Mouse (Mus musculus) neural tube, embryonic 14.5 days (tissue): ENCODE data around the gene Ddt. TPM values are rescaled to one million over a fixed set of nuclear protein-coding genes. Genes with fewer than 3 reads are reported as not detected.

Experiments used
- ATAC-seq: fragments of 200-750 bp; cut with Nextera tagmentation; 2 replicates; pipeline ENCODE4 v1.8.0; 2017; ENCODE audit warnings: low read depth, mild to moderate bottlenecking, moderate TSS enrichment, moderate library complexity
- H3K27ac ChIP-seq: fragments of 300-500 bp; sonication (generic); 2 replicates; pipeline ENCODE4 v1.5.1; 2014; ENCODE audit warnings: low read depth, mild to moderate bottlenecking, control low read depth, low read length, moderate library complexity, mixed read lengths
- H3K27me3 ChIP-seq: fragments of 300-500 bp; sonication (generic); 2 replicates; pipeline ENCODE4 v1.6.1; 2014; ENCODE audit warnings: low read length; ENCODE audit not compliant: control insufficient read depth, insufficient read depth
- H3K36me3 ChIP-seq: fragments of 300-500 bp; sonication (generic); 2 replicates; pipeline ENCODE4 v1.6.1; 2014; ENCODE audit warnings: low read length, mixed read lengths; ENCODE audit not compliant: control insufficient read depth, insufficient read depth
- H3K4me1 ChIP-seq: fragments of 300-500 bp; sonication (generic); 2 replicates; pipeline ENCODE4 v1.6.1; 2014; ENCODE audit warnings: low read length; ENCODE audit not compliant: control insufficient read depth, insufficient read depth
- H3K4me2 ChIP-seq: fragments of 300-500 bp; sonication (generic); 2 replicates; pipeline ENCODE4 v1.6.1; 2014; ENCODE audit warnings: mild to moderate bottlenecking, low read depth, low read length, control low read depth
- H3K4me3 ChIP-seq: fragments of 300-500 bp; sonication (generic); 2 replicates; pipeline ENCODE4 v1.5.1; 2014; ENCODE audit warnings: low read depth, low read length, control low read depth, mixed read lengths
- H3K9ac ChIP-seq: fragments of 300-500 bp; sonication (generic); replicated peaks from 2 replicates; pipeline ENCODE4 v1.6.1; 2014; ENCODE audit warnings: low read depth, mild to moderate bottlenecking, control low read depth, low read length, mixed read lengths
- H3K9me3 ChIP-seq: fragments of 300-500 bp; sonication (generic); 2 replicates; pipeline ENCODE4 v1.6.1; 2016; ENCODE audit warnings: low read length; ENCODE audit not compliant: control insufficient read depth
- WGBS: fragments of 180-500 bp; shearing (Covaris S2); extraction: QIAGEN DNeasy Blood & Tissue Kit; methylation state at CpG from one replicate; pipeline ENCODE4 v1.1.7; 2014; 5-methylcytosine and 5-hydroxymethylcytosine counted together
- polyA plus RNA-seq: library from polyadenylated mRNA; unstranded; fragments of >200 nt; fragmentation: Nextera tagmentation; extraction: Ambion mirVana; gene quantifications from 2 replicates; pipeline ENCODE4 v1.2.1, GENCODE M21; 2014

Gene Ddt
- polyA plus RNA-seq, 1 experiment from 2014 or later, result 104 TPM

- no peak for ATAC-seq
- H3K4me3 ChIP-seq, result no peak overlapping the region
- H3K9ac ChIP-seq, result no peak overlapping the region
- no peak overlapping the region for H3K4me2 ChIP-seq
- no peaks in the 10 kb centered on the region for H3K36me3 ChIP-seq
- 97% methylated on average over 3 of the region's 3 CpGs for WGBS
- no peaks in the 10 kb centered on the region for H3K9me3 ChIP-seq
- peaks cover 9% of the 10 kb centered on the region for H3K4me1 ChIP-seq
- no peaks in the 10 kb centered on the region for H3K27me3 ChIP-seq
- no peak overlapping the region for H3K27ac ChIP-seq
Observed at GRCm38 (mm10) chr10:75762413-75762812, 10.8 kb downstream of the Ddt start.

DNA sequence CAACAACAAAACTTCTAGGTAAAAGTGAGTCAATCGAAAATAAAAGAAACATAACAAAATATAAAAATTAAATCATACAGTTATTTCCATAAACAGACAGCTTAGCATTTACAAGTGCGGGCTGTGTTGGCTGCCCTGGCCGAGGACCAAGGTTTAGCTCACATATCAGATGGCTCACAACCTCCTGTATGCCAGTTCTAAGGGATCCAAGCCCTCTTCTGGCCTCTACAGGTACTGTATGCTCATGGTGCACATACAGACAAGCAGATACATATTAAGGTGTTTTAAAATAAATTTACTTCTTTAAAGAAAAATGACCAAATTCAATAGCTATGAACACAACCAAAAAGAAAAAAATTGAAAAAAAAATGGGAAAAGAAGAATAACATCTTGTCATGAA lies 12.9 kb downstream of the Ddt start:
- no peak for ATAC-seq
- no peak overlapping the region for H3K4me3 ChIP-seq
- H3K27me3 ChIP-seq, result no peaks in the 10 kb centered on the region
- WGBS, result over 99% methylated on average over 3 of the region's 3 CpGs
- no peak overlapping the region for H3K9ac ChIP-seq
- H3K27ac ChIP-seq, result no peak overlapping the region
- no peaks in the 10 kb centered on the region for H3K36me3 ChIP-seq
- H3K4me2 ChIP-seq, result no peak overlapping the region
- H3K4me1 ChIP-seq, result peaks cover 9% of the 10 kb centered on the region
- no peaks in the 10 kb centered on the region for H3K9me3 ChIP-seq

- no peak overlapping the region for H3K9ac ChIP-seq
- H3K36me3 ChIP-seq, result peaks cover 21% of the 10 kb centered on the region
- no peak for ATAC-seq
- WGBS, result 97% methylated on average over 11 of the region's 11 CpGs
- H3K27ac ChIP-seq, result no peak overlapping the region
- H3K27me3 ChIP-seq, result no peaks in the 10 kb centered on the region
- no peak overlapping the region for H3K4me3 ChIP-seq
- no peaks in the 10 kb centered on the region for H3K4me1 ChIP-seq
- H3K4me2 ChIP-seq, result no peak overlapping the region
- no peaks in the 10 kb centered on the region for H3K9me3 ChIP-seq
Observed at GRCm38 (mm10) chr10:75756719-75757118, 16.5 kb downstream of the Ddt start.

DNA sequence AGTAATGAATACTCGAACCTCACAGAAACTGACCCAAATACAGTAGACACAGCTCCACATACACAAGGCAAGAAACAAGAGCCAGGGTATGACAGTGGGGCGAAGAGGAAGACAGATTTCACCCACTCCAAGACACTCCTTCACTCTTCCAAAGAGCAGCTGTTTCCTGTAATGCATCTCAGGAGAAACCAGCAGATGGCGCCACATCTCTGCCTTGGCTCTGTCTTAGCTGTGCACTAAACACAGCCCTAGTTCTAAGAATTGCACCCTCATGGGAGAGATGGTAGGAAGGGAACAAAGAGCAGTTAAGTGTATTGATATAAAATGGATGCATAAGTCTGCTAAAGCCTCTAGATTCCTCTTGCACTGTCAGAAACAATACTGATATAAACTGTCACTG lies 29.2 kb downstream of the Ddt start:
- no peaks in the 10 kb centered on the region for H3K4me1 ChIP-seq
- H3K27ac ChIP-seq, result peak overlapping the region; percentile 52
- H3K27me3 ChIP-seq, result no peaks in the 10 kb centered on the region
- H3K9ac ChIP-seq, result peak overlapping the region; percentile 1; the same call in 1 of the 2 replicates
- H3K9me3 ChIP-seq, result no peaks in the 10 kb centered on the region
- H3K36me3 ChIP-seq, result peaks cover 64% of the 10 kb centered on the region
- 50% methylated on average over 3 of the region's 3 CpGs for WGBS
- no peak overlapping the region for H3K4me2 ChIP-seq
- peak; percentile 97 for ATAC-seq
- H3K4me3 ChIP-seq, result no peak overlapping the region

DNA sequence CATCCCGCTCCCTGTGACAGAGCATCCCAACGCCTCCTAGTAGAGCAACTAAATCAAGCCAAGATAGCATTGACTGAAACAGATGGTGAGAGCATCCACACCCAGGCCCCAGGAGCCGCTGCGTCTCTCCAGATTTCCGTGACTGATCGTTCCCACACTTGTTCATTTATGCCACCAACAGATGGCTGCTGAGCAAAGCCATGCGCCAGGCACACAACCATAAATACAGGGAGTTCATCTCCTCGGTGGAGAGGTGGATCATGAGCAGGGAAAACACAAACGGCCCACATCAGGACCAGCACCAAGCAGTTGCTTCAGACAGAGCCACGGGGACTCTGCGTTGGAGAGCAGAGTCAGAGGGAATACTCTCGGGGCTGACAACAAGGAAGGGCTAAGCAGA lies 29.8 kb downstream of the Ddt start:
- Histone ChIP-seq H3K27ac (no peak overlapping the region), H3K9ac (no peak overlapping the region), H3K4me2 (no peak overlapping the region), H3K4me1 (no peaks in the 10 kb centered on the region), H3K36me3 (peaks cover 68% of the 10 kb centered on the region), H3K9me3 (no peaks in the 10 kb centered on the region), H3K27me3 (no peaks in the 10 kb centered on the region), H3K4me3 (no peak overlapping the region)
- ATAC-seq, result no peak
- 86% methylated on average over 12 of the region's 12 CpGs for WGBS

DNA sequence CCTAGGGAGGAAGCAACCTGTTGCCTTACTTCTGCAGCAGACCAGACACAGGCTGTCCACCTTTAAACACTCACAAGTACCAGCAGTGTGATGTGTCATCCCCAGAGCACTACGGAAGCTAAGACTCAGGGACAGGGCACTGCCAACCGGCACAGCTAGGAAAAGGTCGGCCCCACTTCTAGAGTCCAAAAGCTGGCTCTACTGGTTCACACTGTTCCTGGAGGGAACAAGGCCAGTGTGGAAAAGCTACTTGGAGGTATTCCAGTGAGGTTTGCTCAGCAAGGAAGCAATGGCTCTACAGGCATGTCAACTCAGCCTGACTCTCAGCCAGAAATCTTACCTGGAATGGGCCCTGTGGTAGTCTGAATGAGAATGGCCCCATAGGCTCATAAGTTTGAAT lies 32.3 kb downstream of the Ddt start:
- no peak overlapping the region for H3K4me3 ChIP-seq
- H3K9me3 ChIP-seq, result no peaks in the 10 kb centered on the region
- H3K27ac ChIP-seq, result no peak overlapping the region
- peaks cover 64% of the 10 kb centered on the region for H3K36me3 ChIP-seq
- no peak for ATAC-seq
- H3K4me1 ChIP-seq, result no peaks in the 10 kb centered on the region
- WGBS, result 94% methylated on average over 3 of the region's 3 CpGs
- no peak overlapping the region for H3K4me2 ChIP-seq
- H3K9ac ChIP-seq, result no peak overlapping the region
- H3K27me3 ChIP-seq, result no peaks in the 10 kb centered on the region

GRCm38 (mm10) chr10:75725449-75725848 lies 47.8 kb downstream of the Ddt start:
- peaks cover 48% of the 10 kb centered on the region for H3K36me3 ChIP-seq
- no peak overlapping the region for H3K9ac ChIP-seq
- H3K4me1 ChIP-seq, result no peaks in the 10 kb centered on the region
- no peak overlapping the region for H3K4me2 ChIP-seq
- WGBS, result 93% methylated on average over 7 of the region's 7 CpGs
- no peak overlapping the region for H3K27ac ChIP-seq
- no peaks in the 10 kb centered on the region for H3K27me3 ChIP-seq
- no peak overlapping the region for H3K4me3 ChIP-seq
- no peaks in the 10 kb centered on the region for H3K9me3 ChIP-seq
- ATAC-seq, result no peak

Other genes with a start within 250 kb of the Ddt start
- gene Lrrc75b, start 213.1 kb downstream of the Ddt start, polyA plus RNA-seq, result 32.6 and 36.6 TPM in 2 replicates
- 0.85 and 1.5 TPM in 2 replicates for gene Ggt1, start 211.8 kb downstream of the Ddt start, polyA plus RNA-seq
- gene Ggt5, start 184.1 kb downstream of the Ddt start, polyA plus RNA-seq, result 0.43 and 1.5 TPM in 2 replicates
- gene Susd2, start 129.4 kb downstream of the Ddt start, polyA plus RNA-seq, result 9.8 and 12.3 TPM in 2 replicates
- gene Cabin1, start 9.1 kb downstream of the Ddt start, polyA plus RNA-seq, result 34.2 and 39.9 TPM in 2 replicates
- not detected in 2 replicates for gene Gm20441, start 7.5 kb upstream of the Ddt start, polyA plus RNA-seq
- 0.94 TPM in 1 of 2 replicates, not detected in the other for gene Gstt3, start 8.0 kb upstream of the Ddt start, polyA plus RNA-seq
- gene Gstt1, start 25.2 kb upstream of the Ddt start, polyA plus RNA-seq, result 8.8 and 11.2 TPM in 2 replicates
- not detected in 2 replicates for gene Gstt4, start 49.1 kb upstream of the Ddt start, polyA plus RNA-seq
- gene Gstt2, start 64.0 kb upstream of the Ddt start, polyA plus RNA-seq, result 4.3 and 7.5 TPM in 2 replicates
- gene Mif, start 86.8 kb upstream of the Ddt start, polyA plus RNA-seq, result 1,682 and 1,948 TPM in 2 replicates
- 1.9 and 2.0 TPM in 2 replicates for gene Derl3, start 120.0 kb upstream of the Ddt start, polyA plus RNA-seq
- 245 and 254 TPM in 2 replicates for gene Smarcb1, start 148.2 kb upstream of the Ddt start, polyA plus RNA-seq
- gene Chchd10, start 159.7 kb upstream of the Ddt start, polyA plus RNA-seq, result 108 and 158 TPM in 2 replicates
- 15.3 and 31.0 TPM in 2 replicates for gene Mmp11, start 163.1 kb upstream of the Ddt start, polyA plus RNA-seq
- gene Gm867, start 167.3 kb upstream of the Ddt start, polyA plus RNA-seq, result 2.4 and 3.0 TPM in 2 replicates
- gene Vpreb3, start 169.6 kb upstream of the Ddt start, polyA plus RNA-seq, result 1.2 and 1.3 TPM in 2 replicates
- gene Gm5134, start 181.1 kb upstream of the Ddt start, polyA plus RNA-seq, result 0.17 TPM in 1 of 2 replicates, not detected in the other